Mouse (Mus musculus) embryonic facial prominence, embryonic 11.5 days (tissue): Measurements from ENCODE around the gene Ccnq. TPM values are rescaled to one million over a fixed set of nuclear protein-coding genes. Genes with fewer than 3 reads are reported as not detected.

Source experiments
- ATAC-seq: fragments of 200-750 bp; cut with Nextera tagmentation; replicated peaks from 2 replicates; pipeline ENCODE4 v1.8.0; 2017; ENCODE audit warnings: low read depth; ENCODE audit not compliant: insufficient number of reproducible peaks, low FRiP score, low TSS enrichment
- DNase-seq: peaks from one replicate; pipeline ENCODE4 v3.0.0-alpha.2; 2015; ENCODE audit warnings: low spot score
- H3K27ac ChIP-seq: fragments of 300-500 bp; sonication (generic); replicated peaks from 2 replicates; pipeline ENCODE4 v1.5.1; 2014; ENCODE audit warnings: mild to moderate bottlenecking, low read depth, low read length, control low read depth
- H3K27me3 ChIP-seq: fragments of 300-500 bp; sonication (generic); 2 replicates; pipeline ENCODE4 v1.6.1; 2014; ENCODE audit warnings: mild to moderate bottlenecking, low read length, moderate library complexity, mixed read lengths; ENCODE audit not compliant: control insufficient read depth, insufficient read depth
- H3K36me3 ChIP-seq: fragments of 300-500 bp; sonication (generic); replicated peaks from 2 replicates; pipeline ENCODE4 v1.6.1; 2014; ENCODE audit warnings: low read depth, mild to moderate bottlenecking, low read length, moderate library complexity, mixed read lengths; ENCODE audit not compliant: control insufficient read depth, insufficient read depth
- H3K4me1 ChIP-seq: fragments of 300-500 bp; sonication (generic); 2 replicates; pipeline ENCODE4 v1.6.1; 2014; ENCODE audit warnings: low read length, mixed read lengths; ENCODE audit not compliant: control insufficient read depth, insufficient read depth
- H3K4me2 ChIP-seq: fragments of 300-500 bp; sonication (generic); 2 replicates; pipeline ENCODE4 v1.6.1; 2014; ENCODE audit warnings: low read depth, mild to moderate bottlenecking, control low read depth, low read length, moderate library complexity
- H3K4me3 ChIP-seq: fragments of 300-500 bp; sonication (generic); 2 replicates; pipeline ENCODE4 v1.5.1; 2014; ENCODE audit warnings: low read depth, low read length, control low read depth
- H3K9ac ChIP-seq: fragments of 300-500 bp; sonication (generic); replicated peaks from 2 replicates; pipeline ENCODE4 v1.6.1; 2014; ENCODE audit warnings: mild to moderate bottlenecking, control low read depth, low read length
- H3K9me3 ChIP-seq: fragments of 300-500 bp; sonication (generic); replicated peaks from 2 replicates; pipeline ENCODE4 v1.6.1; 2016; ENCODE audit warnings: mild to moderate bottlenecking, low read length, inconsistent platforms, mixed read lengths; ENCODE audit not compliant: control insufficient read depth
- WGBS: fragments of 180-500 bp; shearing (Covaris S2); extraction: QIAGEN DNeasy Blood & Tissue Kit; methylation state at CpG from one replicate; pipeline ENCODE4 v1.1.7; 2014; 5-methylcytosine and 5-hydroxymethylcytosine counted together
- microRNA-seq: library from miRNA; unstranded; fragments of <30 nt; microRNA quantifications from one replicate; pipeline ENCODE4, GENCODE M21; 2016; ENCODE audit warnings: borderline number of aligned reads
- polyA plus RNA-seq: library from polyadenylated mRNA; unstranded; fragments of >200 nt; fragmentation: Nextera tagmentation; extraction: Ambion mirVana; gene quantifications from 2 replicates; pipeline ENCODE4 v1.2.1, GENCODE M21; 2014

Gene Ccnq
- polyA plus RNA-seq, 1 experiment from 2014 or later: 44.4 TPM

GRCm38 (mm10) chr11:78721419-78721818, 30.1 kb downstream of the Ccnq start:
- H3K36me3 ChIP-seq: no peaks in the 10 kb centered on the region
- H3K9me3 ChIP-seq: no peaks in the 10 kb centered on the region
- H3K27ac ChIP-seq: no peak overlapping the region
- H3K4me3 ChIP-seq: no peak overlapping the region
- 78% methylated on average over 2 of the region's 2 CpGs for WGBS
- ATAC-seq (no peak), DNase-seq (no peak)
- H3K4me2 ChIP-seq: no peak overlapping the region
- H3K9ac ChIP-seq: no peak overlapping the region
- no peaks in the 10 kb centered on the region for H3K4me1 ChIP-seq
- H3K27me3 ChIP-seq: no peaks in the 10 kb centered on the region

- Histone ChIP-seq H3K27ac (no peak overlapping the region), H3K4me2 (no peak overlapping the region), H3K9ac (no peak overlapping the region), H3K9me3 (no peaks in the 10 kb centered on the region), H3K4me1 (no peaks in the 10 kb centered on the region), H3K27me3 (no peaks in the 10 kb centered on the region), H3K36me3 (no peaks in the 10 kb centered on the region), H3K4me3 (no peak overlapping the region)
- DNase-seq: no peak
- 64% methylated on average over 4 of the region's 4 CpGs for WGBS
- no peak for ATAC-seq
Measured at GRCm38 (mm10) chr11:78717655-78718054, 33.9 kb downstream of the Ccnq start.

- Histone ChIP-seq H3K36me3 (no peaks in the 10 kb centered on the region), H3K9ac (no peak overlapping the region), H3K4me2 (no peak overlapping the region), H3K27ac (no peak overlapping the region), H3K4me1 (no peaks in the 10 kb centered on the region), H3K4me3 (no peak overlapping the region), H3K9me3 (no peaks in the 10 kb centered on the region), H3K27me3 (no peaks in the 10 kb centered on the region)
- WGBS: 76% methylated on average over 2 of the region's 2 CpGs
- DNase-seq (no peak), ATAC-seq (no peak)
Measured at GRCm38 (mm10) chr11:78708642-78709041, 42.9 kb downstream of the Ccnq start.

GRCm38 (mm10) chr11:78706026-78706425, 45.5 kb downstream of the Ccnq start:
- ATAC-seq (no peak), DNase-seq (no peak)
- Histone ChIP-seq H3K9me3 (no peaks in the 10 kb centered on the region), H3K27me3 (no peaks in the 10 kb centered on the region), H3K4me3 (no peak overlapping the region), H3K9ac (no peak overlapping the region), H3K4me1 (no peaks in the 10 kb centered on the region), H3K4me2 (no peak overlapping the region), H3K27ac (no peak overlapping the region), H3K36me3 (no peaks in the 10 kb centered on the region)

- Histone ChIP-seq H3K27me3 (no peaks in the 10 kb centered on the region), H3K36me3 (no peaks in the 10 kb centered on the region), H3K4me2 (no peak overlapping the region), H3K4me1 (no peaks in the 10 kb centered on the region), H3K9me3 (no peaks in the 10 kb centered on the region), H3K9ac (no peak overlapping the region), H3K27ac (no peak overlapping the region), H3K4me3 (no peak overlapping the region)
- DNase-seq: no peak
- ATAC-seq: no peak
- 85% methylated on average over 5 of the region's 5 CpGs for WGBS
Measured at GRCm38 (mm10) chr11:78703085-78703484, 48.4 kb downstream of the Ccnq start.

GRCm38 (mm10) chr11:78702319-78702718, 49.2 kb downstream of the Ccnq start:
- Histone ChIP-seq H3K27me3 (no peaks in the 10 kb centered on the region), H3K4me1 (no peaks in the 10 kb centered on the region), H3K9me3 (no peaks in the 10 kb centered on the region), H3K9ac (no peak overlapping the region), H3K36me3 (no peaks in the 10 kb centered on the region), H3K4me3 (no peak overlapping the region), H3K4me2 (no peak overlapping the region), H3K27ac (no peak overlapping the region)
- DNase-seq (no peak), ATAC-seq (no peak)
- WGBS: 75% methylated on average over 3 of the region's 3 CpGs

Small RNA genes within 50 kb of the gene (microRNA-seq; reads per million reads assigned to microRNA genes)
- gene Gm23840: not detected

Other genes starting within 250 kb of the Ccnq start
- gene Sebox, start 248.3 kb downstream of the Ccnq start, polyA plus RNA-seq: not detected in 2 replicates
- 66.4 and 70.1 TPM in 2 replicates for gene Tmem199, start 239.6 kb downstream of the Ccnq start, polyA plus RNA-seq
- gene Poldip2, start 239.5 kb downstream of the Ccnq start, polyA plus RNA-seq: 159 and 161 TPM in 2 replicates
- gene Tnfaip1, start 215.4 kb downstream of the Ccnq start, polyA plus RNA-seq: 91.6 and 91.9 TPM in 2 replicates
- gene Ift20, start 215.4 kb downstream of the Ccnq start, polyA plus RNA-seq: 125 and 138 TPM in 2 replicates
- 73.7 and 76.3 TPM in 2 replicates for gene Tmem97, start 201.0 kb downstream of the Ccnq start, polyA plus RNA-seq
- 21.1 and 22.8 TPM in 2 replicates for gene Nlk, start 54.4 kb downstream of the Ccnq start, polyA plus RNA-seq
- 12.4 and 14.2 TPM in 2 replicates for gene Lyrm9, start 74.9 kb upstream of the Ccnq start, polyA plus RNA-seq
- 0.49 and 1.0 TPM in 2 replicates for gene Nos2, start 169.1 kb upstream of the Ccnq start, polyA plus RNA-seq
- gene Lgals9, start 233.2 kb upstream of the Ccnq start, polyA plus RNA-seq: 5.1 and 6.0 TPM in 2 replicates